Comparison of ENCODE assay signal across 39 mouse cellular contexts in genomic region chr6:146821958-146822357, GRCm38 (mm10). TPM values are rescaled to one million over a fixed set of nuclear protein-coding genes. Genes with fewer than 3 reads are reported as not detected.
DNase-seq lines count a peak whose midpoint lies in the region; ATAC-seq and TF ChIP-seq lines count a peak whose summit lies in the region.
"Had no signal": no experiment of that assay in that cellular context is flagged by ENCODE, and none has a peak within 500 bp of the region (broad histone marks: within the 10 kb centered on the region; RNA-seq: fewer than 3 reads in every experiment).

No protein-coding gene starts in this region.

- TF ChIP-seq POLR2A in liver, adult 2 months (IDR thresholded peaks at IDR 0.05; ENCODE audit: extremely low read depth, insufficient read depth, low read length) = no peak
- TF ChIP-seq POLR2A in lung, adult 2 months (IDR thresholded peaks at IDR 0.05; ENCODE audit: borderline replicate concordance, extremely low read depth, low read depth, low read length) = no peak

- DNase-seq in liver, adult 2 months (ENCODE audit: extremely low read depth, low read depth, low spot score) = peak; percentile 60
- DNase-seq in lung, adult 2 months = peak; percentile 17
- peak; percentile 14 for DNase-seq in lung, postnatal 10 days
- DNase-seq in heart, postnatal 10 days = no peak
- DNase-seq in ovary, postnatal 10 days (ENCODE audit: low spot score) = no peak
- DNase-seq: adrenal gland, postnatal 10 days; cerebellum, adult 9-10 months; cerebellum, postnatal 36 days; gastrocnemius, adult 2 months; gastrocnemius, postnatal 36 days; heart, adult 18-20 months; kidney, adult 11 months; kidney, postnatal 14 days; thymus, adult 2 months; thymus, postnatal 36 days had no signal

- no peak for ATAC-seq in liver, embryonic 12.5 days
- peak; percentile 61; the same call in 1 of the 2 replicates for ATAC-seq in stomach, embryonic 16.5 days (ENCODE audit: insufficient read depth, low FRiP score)
- ATAC-seq in erythroblast, adult 5-6 weeks (replicated peaks; ENCODE audit: low FRiP score, poor library complexity, severe bottlenecking) = no peak
- ATAC-seq: forebrain, embryonic 15.5 days; inflammation-experienced regulatory T-cells, adult 6 months; midbrain, embryonic 16.5 days had no signal

- no peak overlapping the region for H3K4me2 ChIP-seq in liver, embryonic 12.5 days
- no peak overlapping the region for H3K4me2 ChIP-seq in stomach, embryonic 16.5 days (ENCODE audit: low read depth, low read length)
- H3K4me2 ChIP-seq: forebrain, embryonic 15.5 days; heart, embryonic 12.5 days; hindbrain, embryonic 15.5 days; limb, embryonic 12.5 days; midbrain, embryonic 11.5 days; neural tube, embryonic 13.5 days had no signal

- H3K27me3 ChIP-seq in liver, adult 2 months (ENCODE audit: control insufficient read depth, insufficient read depth, low read length) = no peaks in the 10 kb centered on the region
- no peaks in the 10 kb centered on the region for H3K27me3 ChIP-seq in liver, embryonic 12.5 days (replicated peaks)
- no peaks in the 10 kb centered on the region for H3K27me3 ChIP-seq in stomach, embryonic 16.5 days (ENCODE audit: control insufficient read depth, insufficient read depth, low read length)
- H3K27me3 ChIP-seq: CH12.LX; forebrain, embryonic 15.5 days; heart, embryonic 12.5 days; hindbrain, embryonic 15.5 days; limb, embryonic 12.5 days; neural tube, embryonic 13.5 days had no signal

- H3K4me1 ChIP-seq in liver, adult 2 months (ENCODE audit: control insufficient read depth, insufficient read depth, low read length) = peaks cover 3% of the 10 kb centered on the region
- H3K4me1 ChIP-seq in liver, embryonic 12.5 days = no peaks in the 10 kb centered on the region
- H3K4me1 ChIP-seq in lung, adult 2 months (ENCODE audit: control insufficient read depth, insufficient read depth, low read length) = no peaks in the 10 kb centered on the region
- H3K4me1 ChIP-seq in stomach, embryonic 16.5 days (ENCODE audit: control insufficient read depth, insufficient read depth, low read length) = no peaks in the 10 kb centered on the region
- H3K4me1 ChIP-seq: forebrain, embryonic 10.5 days; heart, embryonic 12.5 days; hindbrain, embryonic 10.5 days; hindbrain, embryonic 15.5 days; limb, embryonic 12.5 days; neural tube, embryonic 13.5 days had no signal

- H3K27ac ChIP-seq in liver, adult 2 months (replicated peaks; ENCODE audit: insufficient read depth, low read depth, low read length) = no peak overlapping the region
- no peak overlapping the region for H3K27ac ChIP-seq in liver, embryonic 12.5 days
- no peak overlapping the region for H3K27ac ChIP-seq in stomach, embryonic 16.5 days (ENCODE audit: low read length)
- H3K27ac ChIP-seq: forebrain, embryonic 10.5 days; forebrain, embryonic 15.5 days; gastrocnemius, adult 2 months; hindbrain, embryonic 10.5 days; hindbrain, embryonic 15.5 days; left cerebral cortex, adult 2 months; limb, embryonic 12.5 days; liver, embryonic 14.5 days; neural tube, embryonic 13.5 days had no signal

- H3K4me3 ChIP-seq in liver, adult 2 months (ENCODE audit: insufficient read depth, low read depth, low read length) = no peak overlapping the region
- no peak overlapping the region for H3K4me3 ChIP-seq in liver, embryonic 12.5 days
- no peak overlapping the region for H3K4me3 ChIP-seq in lung, adult 2 months (replicated peaks; ENCODE audit: extremely low read depth, low read depth, low read length)
- H3K4me3 ChIP-seq in stomach, embryonic 16.5 days (replicated peaks; ENCODE audit: low read length) = no peak overlapping the region
- H3K4me3 ChIP-seq: forebrain, embryonic 10.5 days; forebrain, embryonic 15.5 days; gastrocnemius, adult 2 months; heart, embryonic 12.5 days; hindbrain, embryonic 10.5 days; hindbrain, embryonic 15.5 days; left cerebral cortex, adult 2 months; limb, embryonic 12.5 days; myocyte; neural tube, embryonic 13.5 days had no signal

- no peaks in the 10 kb centered on the region for H3K36me3 ChIP-seq in liver, adult 2 months (ENCODE audit: control insufficient read depth, insufficient read depth, low read length)
- no peaks in the 10 kb centered on the region for H3K36me3 ChIP-seq in liver, embryonic 12.5 days
- no peaks in the 10 kb centered on the region for H3K36me3 ChIP-seq in stomach, embryonic 16.5 days (ENCODE audit: control insufficient read depth, insufficient read depth, low read length)
- H3K36me3 ChIP-seq: forebrain, embryonic 10.5 days; forebrain, embryonic 15.5 days; G1E; hindbrain, embryonic 10.5 days; hindbrain, embryonic 15.5 days; neural tube, embryonic 13.5 days had no signal

- TF ChIP-seq CTCF in liver, adult 2 months (IDR thresholded peaks at IDR 0.05; ENCODE audit: low read depth, low read length) = no peak
- TF ChIP-seq CTCF in lung, adult 2 months (IDR thresholded peaks at IDR 0.05; ENCODE audit: insufficient read depth, low read length) = no peak

- H3K9ac ChIP-seq in liver, adult 2 months (ENCODE audit: low read depth, low read length) = no peak overlapping the region
- H3K9ac ChIP-seq in liver, embryonic 12.5 days = no peak overlapping the region
- no peak overlapping the region for H3K9ac ChIP-seq in stomach, embryonic 16.5 days (ENCODE audit: low read length)
- H3K9ac ChIP-seq: forebrain, embryonic 15.5 days; heart, embryonic 12.5 days; hindbrain, embryonic 15.5 days; limb, embryonic 12.5 days; liver, embryonic 14.5 days; neural tube, embryonic 13.5 days had no signal

- 37% methylated on average over 13 of the region's 13 CpGs for WGBS in liver, adult 2 months
- WGBS in liver, embryonic 12.5 days (ENCODE audit: insufficient replicate concordance) = 66% methylated on average over 13 of the region's 13 CpGs
- 67% methylated on average over 13 of the region's 13 CpGs for WGBS in lung, adult 2 months
- 64% methylated on average over 13 of the region's 13 CpGs for WGBS in stomach, embryonic 16.5 days

- H3K9me3 ChIP-seq in liver, embryonic 12.5 days (replicated peaks) = no peaks in the 10 kb centered on the region
- H3K9me3 ChIP-seq in stomach, embryonic 16.5 days (replicated peaks; ENCODE audit: control insufficient read depth, low read length) = no peaks in the 10 kb centered on the region
- H3K9me3 ChIP-seq: forebrain, embryonic 10.5 days; forebrain, embryonic 15.5 days; G1E; heart, embryonic 12.5 days; hindbrain, embryonic 10.5 days; hindbrain, embryonic 15.5 days; limb, embryonic 12.5 days; neural tube, embryonic 13.5 days had no signal

- intact Hi-C loops in heart, postnatal 10 days (cut with DNase I) = loop anchor here (10.0 kb wide), 2 partner anchors 293 to 1133 kb away; no protein-coding TSS in a partner anchor

- H3K79me2 ChIP-seq in liver, adult 2 months (ENCODE audit: control insufficient read depth, insufficient read depth, low read length) = no peaks in the 10 kb centered on the region

RNA-seq across cellular contexts. Expression of gene Arntl2, which starts 26.1 kb away (rescaled TPM):
- 0.40 and 6.1 TPM in 2 replicates for total RNA-seq in liver, adult 2 months (2014; rRNA removed)
- polyA plus RNA-seq in liver, adult 2 months (2012; rRNA removed) = 1.6 and 2.4 TPM in 2 replicates
- polyA plus RNA-seq in liver, embryonic 12.5 days (2016; fragmentation: Nextera tagmentation; extraction: Ambion mirVana) = 0.50 and 0.94 TPM in 2 replicates
- polyA plus RNA-seq in lung, adult 2 months (2012; rRNA removed) = 1.8 and 3.1 TPM in 2 replicates
- 7.5 and 9.1 TPM in 2 replicates for polyA plus RNA-seq in stomach, embryonic 16.5 days (2015; fragmentation: Nextera tagmentation; extraction: Ambion mirVana)
- 1 to 10 TPM; 1.4 to 1.5 TPM for total RNA-seq in heart, postnatal 10 days (2021)
- total RNA-seq in erythroblast, adult 5-6 weeks (2015; ENCODE audit: low replicate concordance) = not detected in 2 replicates
- not detected in 2 replicates for total RNA-seq in erythroblast, adult 5-6 weeks (2017; ENCODE audit: low replicate concordance)
- total RNA-seq: CH12.LX, G1E had no signal
- polyA plus RNA-seq: G1E had no signal

RNA-seq across cellular contexts. Expression of gene Smco2, which starts 27.9 kb away (rescaled TPM):
- not detected in 2 replicates for total RNA-seq in liver, adult 2 months (2014; rRNA removed)
- polyA plus RNA-seq in liver, adult 2 months (2012; rRNA removed) = 0.06 TPM in 1 of 2 replicates, not detected in the other
- polyA plus RNA-seq in liver, embryonic 12.5 days (2016; fragmentation: Nextera tagmentation; extraction: Ambion mirVana) = not detected in 2 replicates
- 0.12 TPM in 1 of 2 replicates, not detected in the other for polyA plus RNA-seq in lung, adult 2 months (2012; rRNA removed)
- not detected in 2 replicates for polyA plus RNA-seq in stomach, embryonic 16.5 days (2015; fragmentation: Nextera tagmentation; extraction: Ambion mirVana)
- total RNA-seq in heart, postnatal 10 days (2021) = under 1 TPM; 0.40 to 0.62 TPM
- not detected in 2 replicates for total RNA-seq in erythroblast, adult 5-6 weeks (2015; ENCODE audit: low replicate concordance)
- not detected in 2 replicates for total RNA-seq in erythroblast, adult 5-6 weeks (2017; ENCODE audit: low replicate concordance)
- total RNA-seq: adrenal gland, postnatal 10 days; CH12.LX; gastrocnemius, adult 2 months; gastrocnemius, postnatal 36 days; layer of hippocampus, postnatal 10 days; left cerebral cortex, adult 2 months; left cerebral cortex, postnatal 25 days; megakaryocyte, adult 5-6 weeks had no signal
- polyA plus RNA-seq: C2C12; embryonic facial prominence, embryonic 11.5 days; forebrain, embryonic 10.5 days; forebrain, embryonic 15.5 days; G1E; heart, embryonic 12.5 days; hindbrain, embryonic 10.5 days; hindbrain, embryonic 15.5 days; inflammation-experienced regulatory T-cells, adult 6 months; kidney, embryonic 14.5 days; limb, embryonic 12.5 days; liver, embryonic 14.5 days; midbrain, embryonic 11.5 days; midbrain, embryonic 16.5 days; myocyte; neural tube, embryonic 13.5 days; thymus, adult 2 months had no signal

Comparison
In these comparisons a context has a peak if more than half of its experiments do, and no peak if none do; other contexts are left out.
1. DNase-seq: peak in liver, adult 2 months (single experiment), lung, adult 2 months (single experiment) and lung, postnatal 10 days (single experiment); none in heart, postnatal 10 days (0 of 2) and ovary, postnatal 10 days (single experiment).